Mouse (Mus musculus) kidney, postnatal 0 days (tissue): ENCODE data around the gene Vwa7. TPM values are rescaled to one million over a fixed set of nuclear protein-coding genes. Genes with fewer than 3 reads are reported as not detected.
"Not testable (repeated sequence)": the region's sequence is repeated elsewhere in the genome, so short reads cannot be mapped to it uniquely, and the experiment has no call there.

Experiments
- ATAC-seq: fragments of 200-750 bp; cut with Nextera tagmentation; replicated peaks from 2 replicates; pipeline ENCODE4 v1.8.0; 2017; ENCODE audit warnings: low read depth, moderate number of reproducible peaks, moderate TSS enrichment, moderate library complexity; ENCODE audit not compliant: low FRiP score
- DNase-seq: peaks from one replicate; pipeline ENCODE4 v3.0.0-alpha.2; 2016; ENCODE audit warnings: low spot score
- H3K27ac ChIP-seq: fragments of 300-500 bp; sonication (generic); 2 replicates; pipeline ENCODE4 v1.5.1; 2014; ENCODE audit warnings: mild to moderate bottlenecking
- H3K27me3 ChIP-seq: fragments of 300-500 bp; sonication (generic); 2 replicates; pipeline ENCODE4 v1.6.1; 2014; ENCODE audit warnings: low read length, mixed read lengths; ENCODE audit not compliant: insufficient read depth
- H3K36me3 ChIP-seq: fragments of 300-500 bp; sonication (generic); 2 replicates; pipeline ENCODE4 v1.6.1; 2014; ENCODE audit warnings: low read length, mixed read lengths; ENCODE audit not compliant: insufficient read depth
- H3K4me1 ChIP-seq: fragments of 300-500 bp; sonication (generic); replicated peaks from 2 replicates; pipeline ENCODE4 v1.6.1; 2014; ENCODE audit warnings: antibody characterized with exemption, low read length, mixed read lengths; ENCODE audit not compliant: insufficient read depth
- H3K4me2 ChIP-seq: fragments of 300-500 bp; sonication (generic); 2 replicates; pipeline ENCODE4 v1.6.1; 2014; ENCODE audit warnings: mild to moderate bottlenecking, low read length, moderate library complexity, mixed read lengths
- H3K4me3 ChIP-seq: fragments of 300-500 bp; sonication (generic); replicated peaks from 2 replicates; pipeline ENCODE4 v1.5.1; 2014; ENCODE audit warnings: low read depth, low read length
- H3K9ac ChIP-seq: fragments of 300-500 bp; sonication (generic); 2 replicates; pipeline ENCODE4 v1.6.1; 2014; ENCODE audit warnings: low read depth, low read length
- H3K9me3 ChIP-seq: fragments of 300-500 bp; sonication (generic); replicated peaks from 2 replicates; pipeline ENCODE4 v1.6.1; 2016; ENCODE audit warnings: low read length, inconsistent platforms, mixed read lengths
- CTCF ChIP-seq: IDR thresholded peaks from 2 replicates; pipeline ENCODE4 v1.5.1; 2016; ENCODE audit warnings: antibody characterized with exemption, low read depth, mild to moderate bottlenecking, moderate library complexity
- WGBS: fragments of 180-500 bp; shearing (Covaris S2); extraction: QIAGEN DNeasy Blood & Tissue Kit; methylation state at CpG from one replicate; pipeline ENCODE4 v1.1.7; 2014; 5-methylcytosine and 5-hydroxymethylcytosine counted together
- polyA plus RNA-seq: library from polyadenylated mRNA; unstranded; fragments of >200 nt; fragmentation: Nextera tagmentation; extraction: Ambion mirVana; gene quantifications from 2 replicates; pipeline ENCODE4 v1.2.1, GENCODE M21; 2015

Gene Vwa7
- polyA plus RNA-seq = 0.16 and 0.20 TPM in 2 replicates

DNA sequence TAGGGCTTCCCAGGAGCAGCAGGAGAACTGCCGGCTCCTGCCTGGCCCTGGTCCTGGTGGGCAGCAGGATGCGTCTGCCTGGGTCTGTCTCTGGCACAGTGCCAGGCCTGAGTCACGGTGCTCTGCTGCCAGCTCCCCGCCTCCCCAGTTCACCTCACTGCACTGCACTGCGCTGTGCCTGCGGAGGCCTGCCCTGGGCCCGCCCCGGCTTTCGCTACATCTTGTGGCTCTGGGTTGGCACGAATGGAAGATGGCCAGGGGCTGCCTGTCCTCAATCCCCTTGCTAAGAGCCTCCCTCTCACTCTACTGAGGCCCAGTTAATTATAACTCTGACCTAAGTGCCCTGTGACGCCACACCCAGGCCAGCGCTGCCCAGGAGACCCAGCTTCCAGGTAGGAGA is at the start of gene Vwa7:
Vwa7 (plus strand) TSS at position 204 of the 400 bp plus-strand sequence.
- no peak within 1 kb of the TSS for H3K9ac ChIP-seq

GRCm38 (mm10) chr17:34969822-34970221 is 46.6 kb upstream of the Vwa7 start, which contains the start of gene Gm20481:
TSS of gene Gm20481 (plus strand) at chr17:34969912.
- DNase-seq, H3K36me3 ChIP-seq, H3K27ac ChIP-seq, H3K4me1 ChIP-seq, ATAC-seq, H3K9ac ChIP-seq, H3K27me3 ChIP-seq, H3K4me3 ChIP-seq, H3K9me3 ChIP-seq, H3K4me2 ChIP-seq: not testable (repeated sequence)
- 77% methylated on average over 6 of the region's 11 CpGs for WGBS

More for the DNA sequence above, at the start of gene Vwa7:
- DNase-seq (no peak), ATAC-seq (peak; percentile 30)
- Histone ChIP-seq H3K27me3 (no peaks in the 10 kb centered on the region), H3K4me3 (no peak within 1 kb of the TSS), H3K9me3 (no peaks in the 10 kb centered on the region), H3K4me2 (no peak within 1 kb of the TSS), H3K4me1 (no peaks in the 10 kb centered on the region), H3K27ac (0 out of 2 replicates have a peak within 1 kb of the TSS, but pooled peaks have one; percentile 8), H3K36me3 (peaks cover 50% of the 10 kb centered on the region)
- 55% methylated on average over 12 of the region's 12 CpGs for WGBS
- TF ChIP-seq CTCF = no peak

DNA sequence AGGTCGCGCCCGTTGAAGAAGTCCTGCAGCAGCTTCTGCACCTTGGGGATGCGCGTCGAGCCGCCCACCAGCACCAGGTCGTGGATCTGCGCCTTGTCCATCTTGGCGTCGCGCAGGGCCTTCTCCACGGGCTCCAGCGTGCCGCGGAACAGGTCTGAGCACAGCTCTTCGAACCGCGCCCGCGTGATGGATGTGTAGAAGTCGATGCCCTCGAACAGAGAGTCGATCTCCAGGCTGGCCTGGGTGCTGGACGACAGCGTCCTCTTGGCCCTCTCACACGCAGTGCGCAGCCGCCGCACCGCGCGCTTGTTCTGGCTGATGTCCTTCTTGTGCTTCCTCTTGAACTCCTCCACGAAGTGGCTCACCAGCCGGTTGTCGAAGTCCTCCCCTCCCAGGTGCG is 45.5 kb upstream of the Vwa7 start:
- H3K27me3 ChIP-seq, ATAC-seq: not testable (repeated sequence)
- WGBS = 46% methylated on average over 15 of the region's 37 CpGs

GRCm38 (mm10) chr17:34971694-34972068 is 44.7 kb upstream of the Vwa7 start:
- H3K4me1 ChIP-seq, H3K9ac ChIP-seq, H3K27me3 ChIP-seq, DNase-seq, H3K36me3 ChIP-seq, H3K9me3 ChIP-seq, H3K27ac ChIP-seq: not testable (repeated sequence)
- ATAC-seq = peak; percentile 26
- Histone ChIP-seq H3K4me3 (peak overlapping the region; percentile 17; the same call in 1 of the 2 replicates), H3K4me2 (peak overlapping the region; percentile 45)
- WGBS = 1% methylated on average over 15 of the region's 43 CpGs

More for the DNA sequence above, 45.5 kb upstream of the Vwa7 start:
- not testable (repeated sequence) for H3K4me3 ChIP-seq, H3K9ac ChIP-seq, DNase-seq, H3K36me3 ChIP-seq, H3K27ac ChIP-seq, H3K4me2 ChIP-seq, H3K9me3 ChIP-seq, H3K4me1 ChIP-seq

DNA sequence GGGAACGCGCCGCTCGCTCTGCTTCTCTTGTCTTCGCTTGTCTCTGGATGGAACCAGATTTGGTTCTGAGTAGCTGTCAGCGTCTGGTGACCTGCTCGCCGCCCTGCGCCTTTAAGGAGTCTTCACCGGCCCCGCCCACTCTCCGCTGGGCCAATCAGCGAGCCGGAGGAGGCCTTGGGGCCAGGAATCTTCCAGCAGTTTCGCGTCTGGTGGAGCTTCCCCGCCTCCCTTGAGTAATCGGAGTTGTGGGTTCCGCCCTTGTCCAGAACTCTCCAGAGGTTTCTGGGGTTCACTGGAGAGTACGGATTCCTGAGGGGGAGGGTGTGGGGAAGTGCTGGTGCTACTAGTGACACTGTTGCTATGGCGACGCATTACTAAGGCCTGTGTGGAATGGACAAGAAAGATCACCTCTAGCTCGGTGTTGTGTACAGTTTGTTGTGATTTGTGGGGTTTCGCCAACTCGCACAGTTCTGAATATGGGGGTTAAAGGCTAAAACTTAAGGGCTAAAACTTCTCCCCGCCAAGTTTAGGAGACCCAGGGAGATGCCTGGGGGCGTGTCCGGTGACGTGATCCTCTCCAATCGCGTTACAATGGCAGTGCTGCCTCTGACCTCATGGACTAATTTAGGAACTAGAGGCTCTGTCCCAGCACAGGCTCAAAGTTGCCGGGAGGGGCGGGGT is 44.2 kb upstream of the Vwa7 start, which contains the start of the genes Hspa1a and Hspa1l:
Hspa1a (minus strand) TSS at position 88 of the 681 bp plus-strand sequence.
Hspa1l (plus strand) TSS at position 635 of the 681 bp plus-strand sequence.
- peak within 1 kb of the TSS; percentile 62 for H3K4me2 ChIP-seq
- peak within 1 kb of the TSS; percentile 60; the same call in 1 of the 2 replicates for H3K27ac ChIP-seq
- peak within 1 kb of the TSS; percentile 47; the same call in 1 of the 2 replicates for H3K9ac ChIP-seq
- peak within 1 kb of the TSS; percentile 26; the same call in 1 of the 2 replicates for H3K4me3 ChIP-seq
- not testable (repeated sequence) for H3K9me3 ChIP-seq, H3K36me3 ChIP-seq, H3K4me1 ChIP-seq, H3K27me3 ChIP-seq
- ATAC-seq (peak; percentile 92), DNase-seq (peak; percentile 96)
- 2% methylated on average over 27 of the region's 33 CpGs for whole genome bisulfite sequencing

GRCm38 (mm10) chr17:34975581-34976492 is 40.5 kb upstream of the Vwa7 start:
- Histone ChIP-seq H3K36me3 (no peaks in the 10 kb centered on the region), H3K9ac (no peak overlapping the region), H3K4me2 (no peak overlapping the region), H3K4me3 (no peak overlapping the region), H3K27ac (no peak overlapping the region), H3K27me3 (no peaks in the 10 kb centered on the region), H3K9me3 (no peaks in the 10 kb centered on the region), H3K4me1 (0 out of 2 replicates have a peak, but pooled peaks cover 7% of the 10 kb centered on the region)
- DNase-seq (no peak), ATAC-seq (no peak)
- WGBS = 78% methylated on average over 3 of the region's 3 CpGs
- no peak for TF ChIP-seq CTCF
